Mouse (Mus musculus) small intestine, adult 2 months (tissue): Measurements from ENCODE around the gene Atraid.

Source experiments
- CTCF ChIP-seq: fragments of 200-500 bp; IDR thresholded peaks from 2 replicates; pipeline ENCODE4 v1.5.1; 2012; ENCODE audit warnings: low read depth, mild to moderate bottlenecking, control low read depth, inconsistent platforms, low read length, moderate library complexity, mixed read lengths; ENCODE audit not compliant: insufficient replicate concordance, insufficient read length; ENCODE audit errors: extremely low read depth
- POLR2A ChIP-seq: fragments of 200-500 bp; IDR thresholded peaks from 2 replicates; pipeline ENCODE4 v1.6.1; 2012; ENCODE audit warnings: low read depth, mild to moderate bottlenecking, control low read depth, inconsistent platforms, low read length, moderate library complexity

DNA sequence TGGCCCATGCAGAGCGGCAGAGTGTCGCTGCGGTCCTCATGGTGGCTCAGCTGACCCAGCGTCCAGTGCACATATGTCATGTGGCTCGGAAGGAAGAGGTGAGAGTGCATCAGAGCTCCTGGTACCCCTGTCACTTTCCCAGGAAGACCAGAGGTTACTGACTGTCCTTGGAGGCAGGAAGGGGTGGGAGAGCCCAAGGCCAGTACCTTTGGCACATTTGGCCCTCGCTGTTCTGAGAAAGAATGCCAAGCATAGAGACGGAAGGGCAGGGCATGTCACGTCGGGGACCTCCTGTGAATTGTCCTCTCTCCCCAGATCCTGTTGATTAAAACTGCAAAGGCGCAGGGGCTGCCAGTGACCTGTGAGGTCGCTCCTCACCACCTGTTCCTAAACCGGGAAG is 25.1 kb downstream of the Atraid start:
- TF ChIP-seq CTCF (no peak), POLR2A (no peak)
